Mouse (Mus musculus): ENCODE results near the gene Olfr1371. TPM values are rescaled to one million over a fixed set of nuclear protein-coding genes. Genes with fewer than 3 reads are reported as not detected.

The Olfr1371 gene
- total and polyA plus RNA-seq, 3 experiments, result not detected

- Histone ChIP-seq H3K79me2 (ENCODE audit: control insufficient read depth, insufficient read depth, low read length, poor library complexity) (no peaks in the 10 kb centered on the region), H3K27me3 (ENCODE audit: control insufficient read depth in 1 of 2, insufficient read depth in 2 of 2, low read length in 2 of 2) (no peaks in the 10 kb centered on the region), H3K27ac (ENCODE audit: control insufficient read depth, low read depth, low read length) (no peak overlapping the region), H3K9me3 (replicated peaks; ENCODE audit: insufficient read depth, low read length) (no peaks in the 10 kb centered on the region), H3K4me3 (ENCODE audit: control insufficient read depth in 1 of 2, insufficient read depth in 1 of 2, low read depth in 2 of 2, low read length in 2 of 2) (no peak overlapping the region), H3K9ac (ENCODE audit: control insufficient read depth, low read depth, low read length, poor library complexity, severe bottlenecking) (no peak overlapping the region), H3K36me3 (ENCODE audit: control insufficient read depth in 1 of 2, insufficient read depth in 2 of 2, low read length in 2 of 2) (no peaks in the 10 kb centered on the region), H3K4me1 (ENCODE audit: control insufficient read depth in 1 of 2, insufficient read depth in 2 of 2, low read length in 2 of 2) (no peaks in the 10 kb centered on the region)
- TF ChIP-seq ZC3H11A (IDR thresholded peaks at IDR 0.05; ENCODE audit: low read depth, low read length) (peak; percentile 56), SMC3 (IDR thresholded peaks at IDR 0.05; ENCODE audit: low read depth, low read length) (peak; percentile 94), CTCF (IDR thresholded peaks at IDR 0.05 in 2 of 3, conservative IDR thresholded peaks at IDR 0.05 in 1 of 3; ENCODE audit: control insufficient read depth in 1 of 3, insufficient read depth in 1 of 3, low read depth in 2 of 3, low read length in 3 of 3, poor library complexity in 1 of 3, severe bottlenecking in 1 of 3) (peak; percentile 79 to 90 (median 87)), USF1 (IDR thresholded peaks at IDR 0.05; ENCODE audit: low read depth, low read length) (no peak), RAD21 (IDR thresholded peaks at IDR 0.05; ENCODE audit: low read depth, low read length) (peak; percentile 73), GATA1 (IDR thresholded peaks at IDR 0.05; ENCODE audit: low read depth, low read length) (no peak)
- peak; percentile 73 for DNase-seq (ENCODE audit: low read depth, low spot score)
Observed at GRCm38 (mm10) chr11:52253674-52254375, 40.0 kb upstream of the Olfr1371 start.

- Histone ChIP-seq H3K4me3 (ENCODE audit: control insufficient read depth in 1 of 2, insufficient read depth in 1 of 2, low read depth in 2 of 2, low read length in 2 of 2) (no peak overlapping the region), H3K9ac (ENCODE audit: control insufficient read depth, low read depth, low read length, poor library complexity, severe bottlenecking) (no peak overlapping the region), H3K79me2 (ENCODE audit: control insufficient read depth, insufficient read depth, low read length, poor library complexity) (no peaks in the 10 kb centered on the region), H3K27me3 (ENCODE audit: control insufficient read depth in 1 of 2, insufficient read depth in 2 of 2, low read length in 2 of 2) (no peaks in the 10 kb centered on the region), H3K4me1 (ENCODE audit: control insufficient read depth in 1 of 2, insufficient read depth in 2 of 2, low read length in 2 of 2) (no peaks in the 10 kb centered on the region), H3K36me3 (ENCODE audit: control insufficient read depth in 1 of 2, insufficient read depth in 2 of 2, low read length in 2 of 2) (no peaks in the 10 kb centered on the region; a peak in 1 of 4 replicates), H3K27ac (ENCODE audit: control insufficient read depth, low read depth, low read length) (no peak overlapping the region), H3K9me3 (replicated peaks; ENCODE audit: insufficient read depth, low read length) (no peaks in the 10 kb centered on the region)
- no peak for DNase-seq (ENCODE audit: low read depth, low spot score)
- TF ChIP-seq ZNF384 (IDR thresholded peaks at IDR 0.05; ENCODE audit: low read depth, low read length), result no peak
- TF ChIP-seq EP300 (IDR thresholded peaks at IDR 0.05; ENCODE audit: low read depth in 1 of 2, low read length in 2 of 2), result no peak
- TF ChIP-seq MEF2A (IDR thresholded peaks at IDR 0.05; ENCODE audit: extremely low read depth, insufficient replicate concordance, low read depth, low read length, poor library complexity, severe bottlenecking), result no peak
- no peak for TF ChIP-seq TAL1 (IDR thresholded peaks at IDR 0.05; ENCODE audit: low read length)
- no peak for TF ChIP-seq E2F4 (IDR thresholded peaks at IDR 0.05; ENCODE audit: borderline replicate concordance, low read depth, low read length)
- no peak for TF ChIP-seq MAZ (IDR thresholded peaks at IDR 0.05; ENCODE audit: low read depth, low read length)
Observed at GRCm38 (mm10) chr11:52252692-52253091, 38.9 kb upstream of the Olfr1371 start.

GRCm38 (mm10) chr11:52251770-52252169, 38.0 kb upstream of the Olfr1371 start:
- Histone ChIP-seq H3K4me3 (ENCODE audit: control insufficient read depth in 1 of 2, insufficient read depth in 1 of 2, low read depth in 2 of 2, low read length in 2 of 2) (no peak overlapping the region), H3K27ac (ENCODE audit: control insufficient read depth, low read depth, low read length) (no peak overlapping the region), H3K27me3 (ENCODE audit: control insufficient read depth in 1 of 2, insufficient read depth in 2 of 2, low read length in 2 of 2) (no peaks in the 10 kb centered on the region), H3K9me3 (replicated peaks; ENCODE audit: insufficient read depth, low read length) (no peaks in the 10 kb centered on the region), H3K36me3 (ENCODE audit: control insufficient read depth in 1 of 2, insufficient read depth in 2 of 2, low read length in 2 of 2) (no peaks in the 10 kb centered on the region; a peak in 2 of 4 replicates), H3K79me2 (ENCODE audit: control insufficient read depth, insufficient read depth, low read length, poor library complexity) (no peaks in the 10 kb centered on the region), H3K9ac (ENCODE audit: control insufficient read depth, low read depth, low read length, poor library complexity, severe bottlenecking) (no peak overlapping the region), H3K4me1 (ENCODE audit: control insufficient read depth in 1 of 2, insufficient read depth in 2 of 2, low read length in 2 of 2) (no peaks in the 10 kb centered on the region)
- TF ChIP-seq UBTF (IDR thresholded peaks at IDR 0.05; ENCODE audit: borderline replicate concordance, insufficient read depth, low read depth, low read length), result no peak
- no peak for TF ChIP-seq E2F4 (IDR thresholded peaks at IDR 0.05; ENCODE audit: borderline replicate concordance, low read depth, low read length)
- no peak for TF ChIP-seq SMC3 (IDR thresholded peaks at IDR 0.05; ENCODE audit: low read depth, low read length)
- no peak for TF ChIP-seq CHD1 (IDR thresholded peaks at IDR 0.05; ENCODE audit: low read depth, low read length)
- no peak for TF ChIP-seq POLR2AphosphoS5 (IDR thresholded peaks at IDR 0.05; ENCODE audit: borderline replicate concordance, low read depth, low read length)
- no peak for TF ChIP-seq USF1 (IDR thresholded peaks at IDR 0.05; ENCODE audit: low read depth, low read length)
- no peak for TF ChIP-seq CHD2 (IDR thresholded peaks at IDR 0.05; ENCODE audit: low read length)
- no peak for TF ChIP-seq ETS1 (IDR thresholded peaks at IDR 0.05; ENCODE audit: low read depth, low read length)
- TF ChIP-seq ELF1 (IDR thresholded peaks at IDR 0.05; ENCODE audit: low read depth, low read length), result no peak
- TF ChIP-seq MAX (IDR thresholded peaks at IDR 0.05; ENCODE audit: low read length), result no peak
- TF ChIP-seq MAFK (IDR thresholded peaks at IDR 0.05; ENCODE audit: borderline replicate concordance, low read depth, low read length), result no peak
- TF ChIP-seq NELFE (IDR thresholded peaks at IDR 0.05; ENCODE audit: low read depth, low read length), result no peak
- no peak for TF ChIP-seq ZMIZ1 (IDR thresholded peaks at IDR 0.05; ENCODE audit: low read depth, low read length)
- TF ChIP-seq MXI1 (IDR thresholded peaks at IDR 0.05; ENCODE audit: low read depth, low read length), result no peak
- no peak for TF ChIP-seq NRF1 (IDR thresholded peaks at IDR 0.05; ENCODE audit: insufficient read depth, low read depth, low read length, poor library complexity, severe bottlenecking)
- DNase-seq (ENCODE audit: low read depth, low spot score), result no peak
